Mouse (Mus musculus): Measurements from ENCODE around the gene Slc17a2.

- TF ChIP-seq CTCF (IDR thresholded peaks at IDR 0.05) (no peak), EP300 (IDR thresholded peaks at IDR 0.05) (no peak)
Observed at GRCm38 (mm10) chr13:23768834-23769397, 37.9 kb upstream of the Slc17a2 start.
